In the genomic region with DNA sequence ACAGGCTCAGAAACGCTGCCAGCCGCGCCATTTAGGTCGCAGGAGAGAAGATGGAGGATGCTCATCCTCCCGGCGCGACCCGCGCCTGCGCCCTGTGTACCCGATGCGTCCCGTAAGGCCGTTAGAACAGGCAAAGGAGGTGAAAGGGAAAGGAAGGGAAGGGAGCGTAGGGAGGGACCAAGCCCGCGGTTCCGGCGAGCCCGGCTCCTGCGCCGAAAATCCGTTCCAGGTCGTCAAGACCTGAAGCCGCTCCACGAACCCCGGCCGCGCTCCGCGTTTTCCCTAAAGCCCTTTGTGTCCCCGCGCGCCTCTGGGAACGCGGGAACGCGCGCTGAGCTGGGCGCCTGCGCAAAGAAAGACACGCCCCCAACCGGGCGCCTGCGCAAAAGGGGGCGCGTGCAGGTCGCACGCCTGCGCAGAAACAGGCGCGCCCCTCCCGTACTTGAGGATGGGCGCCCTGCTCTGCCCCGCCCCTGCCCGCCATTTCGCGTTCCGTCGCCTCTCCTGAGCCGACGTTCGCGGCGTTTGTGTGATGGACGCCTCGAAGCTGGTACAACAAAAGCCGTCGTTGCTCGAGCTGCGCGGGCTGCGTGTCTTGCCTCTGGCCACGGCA, we compare ENCODE assay signal across 8 mouse cellular contexts. TPM values are rescaled to one million over a fixed set of nuclear protein-coding genes. Genes with fewer than 3 reads are reported as not detected.
DNase-seq lines count a peak whose midpoint lies in the region; ATAC-seq and TF ChIP-seq lines count a peak whose summit lies in the region.

No protein-coding gene starts in this region.

- no peak for TF ChIP-seq CTCF in cortical plate, adult 2 months (IDR thresholded peaks at IDR 0.05; ENCODE audit: extremely low read depth, insufficient read depth, low read length)

- H3K27ac ChIP-seq in cortical plate, adult 2 months (ENCODE audit: insufficient read depth, low read length): peak overlapping the region; percentile 96

- peak overlapping the region; percentile 52 for H3K4me3 ChIP-seq in cortical plate, adult 2 months (ENCODE audit: insufficient read depth, low read length)

- ATAC-seq in activated CD4-positive, CD25-positive, alpha-beta regulatory T cell, adult 4 months: peak; percentile 85
- peak; percentile 92 for ATAC-seq in megakaryocyte progenitor cell, adult 5-6 weeks (replicated peaks; ENCODE audit: poor library complexity)

- DNase-seq in gastrocnemius, postnatal 10 days: peak; percentile 99
- DNase-seq in induced T-regulatory cell, adult 2 months (ENCODE audit: low read depth): peak; percentile 100
- DNase-seq in left cerebral cortex, adult 9 months (ENCODE audit: low spot score in 2 of 2): peak; percentile 97 to 100
- DNase-seq in right cerebral cortex, postnatal 14 days: peak; percentile 100
- DNase-seq in urinary bladder, postnatal 36 days (ENCODE audit: low spot score in 2 of 2): peak; percentile 100

- no peaks in the 10 kb centered on the region for H3K4me1 ChIP-seq in cortical plate, adult 2 months (ENCODE audit: control insufficient read depth, insufficient read depth, low read length)

- peak; percentile 99 for TF ChIP-seq POLR2A in cortical plate, adult 2 months (IDR thresholded peaks at IDR 0.05; ENCODE audit: extremely low read depth, insufficient read depth, low read length)

RNA-seq across cellular contexts. Expression of gene Ptma, which starts 39.1 kb away (rescaled TPM):
- 1,000 to 10,000 TPM; 2,967 to 3,416 TPM for polyA plus RNA-seq in activated CD4-positive, CD25-positive, alpha-beta regulatory T cell, adult 4 months (2017; shearing (Covaris generic))
- 548 and 595 TPM in 2 replicates for polyA plus RNA-seq in cortical plate, adult 2 months (2012; rRNA removed)
- 100 to 1,000 TPM; 358 to 428 TPM for total RNA-seq in gastrocnemius, postnatal 10 days (2021)
- 6,310 and 6,455 TPM in 2 replicates for total RNA-seq in megakaryocyte progenitor cell, adult 5-6 weeks (2015)
- total RNA-seq in megakaryocyte progenitor cell, adult 5-6 weeks (2017): 6,827 and 7,265 TPM in 2 replicates

Comparison
In these comparisons a context has a peak if more than half of its experiments do, and no peak if none do; other contexts are left out.
1. Peak in every context shown above with its lines: DNase-seq, ATAC-seq, H3K4me3 ChIP-seq and H3K27ac ChIP-seq.
2. RNA of gene Ptma, which starts 39.1 kb away (total RNA-seq): 6,310 to 7,265 TPM in megakaryocyte progenitor cell, adult 5-6 weeks; 358 to 428 TPM in gastrocnemius, postnatal 10 days; every median in the first group is over 10 times any median in the second.